Mouse (Mus musculus): ENCODE measurements around the gene Limd1.

The Limd1 gene

GRCm38 (mm10) chr9:123516641-123517385 is 38.3 kb downstream of the Limd1 start:
- no peak for DNase-seq (ENCODE audit: low spot score in 2 of 2)

GRCm38 (mm10) chr9:123518969-123519894 is 40.7 kb downstream of the Limd1 start:
- DNase-seq (ENCODE audit: low spot score in 2 of 2): peak; percentile 79 to 83

- no peak for DNase-seq (ENCODE audit: low spot score in 2 of 2)
Measured at GRCm38 (mm10) chr9:123520735-123521134, 42.2 kb downstream of the Limd1 start.

GRCm38 (mm10) chr9:123523676-123524075 is 45.2 kb downstream of the Limd1 start:
- peak; percentile 52 to 66 for DNase-seq (ENCODE audit: low spot score in 2 of 2)

- peak; percentile 68 to 78 for DNase-seq (ENCODE audit: low spot score in 2 of 2)
Measured at GRCm38 (mm10) chr9:123525095-123525494, 46.6 kb downstream of the Limd1 start.

GRCm38 (mm10) chr9:123526502-123526901 is 48.0 kb downstream of the Limd1 start:
- no peak for DNase-seq (ENCODE audit: low spot score in 2 of 2)

GRCm38 (mm10) chr9:123528087-123528925 is 49.8 kb downstream of the Limd1 start:
- no peak for DNase-seq (ENCODE audit: low spot score in 2 of 2)

- peak; percentile 42 to 49 for DNase-seq (ENCODE audit: low spot score in 2 of 2)
Measured at GRCm38 (mm10) chr9:123528926-123529295, 50.4 kb downstream of the Limd1 start.

- DNase-seq (ENCODE audit: low spot score in 2 of 2): peak; percentile 96 to 97
Measured at GRCm38 (mm10) chr9:123529392-123530157, 51.1 kb downstream of the Limd1 start, which contains the start of gene Sacm1l. Sacm1l (plus strand) TSS chr9:123529759.

- DNase-seq (ENCODE audit: low spot score in 2 of 2): no peak
Measured at GRCm38 (mm10) chr9:123530158-123530475, 51.6 kb downstream of the Limd1 start.

- no peak for DNase-seq (ENCODE audit: low spot score in 2 of 2)
Measured at GRCm38 (mm10) chr9:123530566-123531130, 52.1 kb downstream of the Limd1 start.

GRCm38 (mm10) chr9:123531234-123531633 is 52.7 kb downstream of the Limd1 start:
- no peak for DNase-seq (ENCODE audit: low spot score in 2 of 2)

- DNase-seq (ENCODE audit: low spot score in 2 of 2): no peak
Measured at GRCm38 (mm10) chr9:123536613-123537012, 58.1 kb downstream of the Limd1 start.

GRCm38 (mm10) chr9:123538189-123538588 is 59.7 kb downstream of the Limd1 start:
- no peak for DNase-seq (ENCODE audit: low spot score in 2 of 2)

- no peak for DNase-seq (ENCODE audit: low spot score in 2 of 2)
Measured at GRCm38 (mm10) chr9:123539093-123539492, 60.6 kb downstream of the Limd1 start.

GRCm38 (mm10) chr9:123539823-123540222 is 61.3 kb downstream of the Limd1 start:
- no peak for DNase-seq (ENCODE audit: low spot score in 2 of 2)

GRCm38 (mm10) chr9:123554599-123554998 is 76.1 kb downstream of the Limd1 start:
- DNase-seq (ENCODE audit: low spot score in 2 of 2): no peak
